ENCODE assay signal across 21 mouse cellular contexts in genomic region chrX:17026161-17026829, GRCm38 (mm10).
"Had no signal": no experiment of that assay in that cellular context is flagged by ENCODE, and none has a peak within 500 bp of the region (broad histone marks: within the 10 kb centered on the region; RNA-seq: fewer than 3 reads in every experiment).

No protein-coding gene starts in this region.

- H3K27ac ChIP-seq: layer of hippocampus, adult 2 months; limb, embryonic 10.5 days; limb, embryonic 13.5 days; liver, embryonic 13.5 days; midbrain, embryonic 10.5 days; midbrain, embryonic 13.5 days; neural tube, embryonic 12.5 days; neural tube, embryonic 15.5 days; stomach, embryonic 15.5 days had no signal

- H3K4me3 ChIP-seq: layer of hippocampus, adult 2 months; limb, embryonic 10.5 days; limb, embryonic 13.5 days; liver, embryonic 13.5 days; midbrain, embryonic 10.5 days; midbrain, embryonic 13.5 days; neural tube, embryonic 12.5 days; neural tube, embryonic 15.5 days; stomach, embryonic 15.5 days had no signal

- H3K27me3 ChIP-seq: limb, embryonic 13.5 days; liver, embryonic 13.5 days; midbrain, embryonic 13.5 days; neural tube, embryonic 12.5 days; neural tube, embryonic 15.5 days; stomach, embryonic 15.5 days had no signal

- DNase-seq: kidney, adult 18-20 months; kidney, postnatal 10 days; layer of hippocampus, adult 9-11 months; liver, embryonic 13.5 days; lung, adult 2 months; lung, postnatal 14 days; lung, postnatal 4 days; retina, postnatal 1 day; right cerebral cortex, postnatal 25 days; spleen, adult 18-20 months; thymus, postnatal 25 days had no signal

- H3K9me3 ChIP-seq: limb, embryonic 10.5 days; limb, embryonic 13.5 days; liver, embryonic 13.5 days; midbrain, embryonic 10.5 days; midbrain, embryonic 13.5 days; neural tube, embryonic 12.5 days; neural tube, embryonic 15.5 days; stomach, embryonic 15.5 days had no signal

- ATAC-seq: intestine, embryonic 16.5 days; midbrain, embryonic 13.5 days; midbrain, embryonic 16.5 days had no signal

- H3K36me3 ChIP-seq: limb, embryonic 10.5 days; limb, embryonic 13.5 days; liver, embryonic 13.5 days; midbrain, embryonic 10.5 days; midbrain, embryonic 13.5 days; neural tube, embryonic 12.5 days; neural tube, embryonic 15.5 days; stomach, embryonic 15.5 days had no signal

- H3K9ac ChIP-seq: limb, embryonic 13.5 days; liver, embryonic 13.5 days; midbrain, embryonic 13.5 days; neural tube, embryonic 12.5 days; neural tube, embryonic 15.5 days; stomach, embryonic 15.5 days had no signal

- H3K4me1 ChIP-seq: limb, embryonic 10.5 days; limb, embryonic 13.5 days; liver, embryonic 13.5 days; midbrain, embryonic 10.5 days; midbrain, embryonic 13.5 days; neural tube, embryonic 12.5 days; neural tube, embryonic 15.5 days; stomach, embryonic 15.5 days had no signal

- H3K4me2 ChIP-seq: limb, embryonic 13.5 days; liver, embryonic 13.5 days; midbrain, embryonic 13.5 days; neural tube, embryonic 12.5 days; neural tube, embryonic 15.5 days; stomach, embryonic 15.5 days had no signal
